Mouse (Mus musculus) embryonic facial prominence, embryonic 11.5 days (tissue): Measurements from ENCODE around the gene Armc9. TPM values are rescaled to one million over a fixed set of nuclear protein-coding genes. Genes with fewer than 3 reads are reported as not detected.

Source experiments
- ATAC-seq: fragments of 200-750 bp; cut with Nextera tagmentation; replicated peaks from 2 replicates; pipeline ENCODE4 v1.8.0; 2017; ENCODE audit warnings: low read depth; ENCODE audit not compliant: insufficient number of reproducible peaks, low FRiP score, low TSS enrichment
- DNase-seq: peaks from one replicate; pipeline ENCODE4 v3.0.0-alpha.2; 2015; ENCODE audit warnings: low spot score
- H3K27ac ChIP-seq: fragments of 300-500 bp; sonication (generic); replicated peaks from 2 replicates; pipeline ENCODE4 v1.5.1; 2014; ENCODE audit warnings: mild to moderate bottlenecking, low read depth, low read length, control low read depth
- H3K27me3 ChIP-seq: fragments of 300-500 bp; sonication (generic); 2 replicates; pipeline ENCODE4 v1.6.1; 2014; ENCODE audit warnings: mild to moderate bottlenecking, low read length, moderate library complexity, mixed read lengths; ENCODE audit not compliant: control insufficient read depth, insufficient read depth
- H3K36me3 ChIP-seq: fragments of 300-500 bp; sonication (generic); replicated peaks from 2 replicates; pipeline ENCODE4 v1.6.1; 2014; ENCODE audit warnings: low read depth, mild to moderate bottlenecking, low read length, moderate library complexity, mixed read lengths; ENCODE audit not compliant: control insufficient read depth, insufficient read depth
- H3K4me1 ChIP-seq: fragments of 300-500 bp; sonication (generic); 2 replicates; pipeline ENCODE4 v1.6.1; 2014; ENCODE audit warnings: low read length, mixed read lengths; ENCODE audit not compliant: control insufficient read depth, insufficient read depth
- H3K4me2 ChIP-seq: fragments of 300-500 bp; sonication (generic); 2 replicates; pipeline ENCODE4 v1.6.1; 2014; ENCODE audit warnings: low read depth, mild to moderate bottlenecking, control low read depth, low read length, moderate library complexity
- H3K4me3 ChIP-seq: fragments of 300-500 bp; sonication (generic); 2 replicates; pipeline ENCODE4 v1.5.1; 2014; ENCODE audit warnings: low read depth, low read length, control low read depth
- H3K9ac ChIP-seq: fragments of 300-500 bp; sonication (generic); replicated peaks from 2 replicates; pipeline ENCODE4 v1.6.1; 2014; ENCODE audit warnings: mild to moderate bottlenecking, control low read depth, low read length
- H3K9me3 ChIP-seq: fragments of 300-500 bp; sonication (generic); replicated peaks from 2 replicates; pipeline ENCODE4 v1.6.1; 2016; ENCODE audit warnings: mild to moderate bottlenecking, low read length, inconsistent platforms, mixed read lengths; ENCODE audit not compliant: control insufficient read depth
- WGBS: fragments of 180-500 bp; shearing (Covaris S2); extraction: QIAGEN DNeasy Blood & Tissue Kit; methylation state at CpG from one replicate; pipeline ENCODE4 v1.1.7; 2014; 5-methylcytosine and 5-hydroxymethylcytosine counted together
- polyA plus RNA-seq: library from polyadenylated mRNA; unstranded; fragments of >200 nt; fragmentation: Nextera tagmentation; extraction: Ambion mirVana; gene quantifications from 2 replicates; pipeline ENCODE4 v1.2.1, GENCODE M21; 2014

Armc9 gene
- polyA plus RNA-seq, 1 experiment from 2014 or later, result 28.3 TPM

DNA sequence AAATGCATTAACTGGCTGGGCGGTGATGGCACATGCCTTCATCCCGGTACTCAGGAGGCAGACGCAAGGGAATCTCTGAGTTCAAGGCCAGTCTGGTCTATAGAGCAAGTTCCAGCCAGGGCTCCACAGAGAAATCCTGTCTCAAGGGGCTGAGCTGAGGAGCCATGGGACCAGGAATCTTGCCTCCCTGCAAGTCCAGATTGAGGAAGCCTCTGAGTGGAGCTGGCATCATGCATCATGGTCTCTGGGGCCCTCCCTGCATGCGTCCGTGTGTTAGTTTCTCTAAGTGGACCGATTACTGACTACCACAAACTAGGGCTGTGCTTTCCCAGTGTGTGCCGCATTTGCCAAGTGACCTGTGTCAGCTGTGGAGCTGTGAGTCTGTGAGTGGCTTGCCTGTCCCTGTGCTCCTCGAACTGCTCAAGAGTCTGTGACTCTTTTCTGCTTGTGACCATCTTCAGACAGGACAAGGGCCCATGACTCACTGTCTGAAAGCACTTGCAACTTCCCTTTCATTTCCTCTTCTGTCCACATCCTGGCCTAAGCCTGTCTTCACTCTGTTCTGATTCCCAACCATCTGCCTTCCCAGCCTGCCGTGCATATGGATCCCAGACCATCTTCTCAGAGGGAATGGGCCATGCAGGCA is 74.7 kb downstream of the Armc9 start:
- ATAC-seq, result no peak
- no peak overlapping the region for H3K9ac ChIP-seq

DNA sequence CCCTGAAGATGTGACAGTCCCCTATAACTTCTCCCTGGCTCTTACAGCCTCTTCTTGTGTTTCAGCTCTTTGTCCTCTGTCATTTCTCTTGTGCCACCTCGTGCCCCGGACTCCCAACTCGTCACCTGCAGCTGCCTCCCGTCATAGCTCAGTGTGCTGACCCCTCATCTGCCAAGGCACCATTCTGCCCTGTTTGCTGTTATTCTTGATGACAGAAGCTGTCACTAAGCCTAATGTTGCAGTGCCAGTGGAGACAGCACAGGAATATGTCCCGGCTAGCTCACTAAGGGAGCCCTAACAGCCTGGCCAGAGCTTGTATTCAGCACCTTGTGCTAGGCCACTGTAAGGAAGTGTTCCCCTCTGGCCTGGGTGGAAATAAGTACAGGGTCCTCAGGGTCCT is 78.1 kb downstream of the Armc9 start:
- no peaks in the 10 kb centered on the region for H3K4me1 ChIP-seq
- no peaks in the 10 kb centered on the region for H3K9me3 ChIP-seq
- H3K36me3 ChIP-seq, result no peaks in the 10 kb centered on the region; the same call in 1 of the 2 replicates
- H3K27me3 ChIP-seq, result no peaks in the 10 kb centered on the region
- H3K9ac ChIP-seq, result no peak overlapping the region
- H3K4me3 ChIP-seq, result no peak overlapping the region
- no peak overlapping the region for H3K27ac ChIP-seq
- WGBS, result 79% methylated on average over 5 of the region's 5 CpGs
- no peak for DNase-seq
- ATAC-seq, result no peak
- H3K4me2 ChIP-seq, result no peak overlapping the region

More for the DNA sequence above, 74.7 kb downstream of the Armc9 start:
- H3K27me3 ChIP-seq, result no peaks in the 10 kb centered on the region
- DNase-seq, result no peak
- H3K4me1 ChIP-seq, result no peaks in the 10 kb centered on the region
- no peaks in the 10 kb centered on the region; the same call in 1 of the 2 replicates for H3K36me3 ChIP-seq
- WGBS, result 92% methylated on average over 9 of the region's 9 CpGs
- no peaks in the 10 kb centered on the region for H3K9me3 ChIP-seq
- no peak overlapping the region for H3K4me2 ChIP-seq
- no peak overlapping the region for H3K27ac ChIP-seq
- no peak overlapping the region for H3K4me3 ChIP-seq

DNA sequence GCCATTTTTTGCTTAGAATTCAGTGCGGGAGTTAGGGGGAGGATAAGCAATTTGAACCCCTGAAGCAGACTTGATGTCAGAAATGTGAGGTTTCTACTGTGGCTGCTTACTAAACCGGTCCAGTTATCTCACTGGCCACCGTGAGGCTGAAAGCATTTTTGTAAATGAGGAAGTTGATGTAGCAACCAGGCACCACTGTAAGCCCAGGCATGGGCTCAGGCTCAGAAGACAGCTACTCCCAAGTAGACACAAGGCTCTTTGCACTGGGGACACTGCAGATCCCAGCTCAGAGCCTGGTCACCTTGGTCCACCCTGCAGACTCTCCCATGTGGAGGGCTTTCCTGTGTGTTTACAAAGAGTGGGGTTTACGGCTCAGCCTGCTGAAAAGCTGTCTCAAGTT is 79.2 kb downstream of the Armc9 start:
- H3K9ac ChIP-seq, result no peak overlapping the region
- no peaks in the 10 kb centered on the region for H3K4me1 ChIP-seq
- 63% methylated on average over 4 of the region's 4 CpGs for WGBS

DNA sequence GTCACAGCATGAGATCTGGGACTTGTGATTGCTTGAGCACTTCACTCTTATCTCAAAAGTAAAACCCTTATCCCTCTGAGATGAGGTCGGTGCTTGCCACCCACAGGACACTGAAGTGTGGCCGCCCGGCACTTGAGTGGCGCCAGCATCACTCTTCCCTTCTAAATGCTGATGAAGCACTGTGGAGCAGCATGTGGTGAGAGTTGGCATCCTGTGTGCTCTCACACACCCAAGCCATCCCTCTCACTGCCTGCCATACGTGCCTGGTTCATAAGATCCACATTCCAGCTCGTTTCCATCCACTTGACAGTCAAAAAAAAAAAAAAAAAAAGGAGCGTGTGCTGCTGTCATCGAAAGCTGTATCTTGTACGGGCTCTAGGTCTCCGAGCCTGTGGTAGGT is 80.5 kb downstream of the Armc9 start:
- Histone ChIP-seq H3K4me1 (no peaks in the 10 kb centered on the region), H3K27ac (no peak overlapping the region), H3K4me3 (no peak overlapping the region), H3K36me3 (no peaks in the 10 kb centered on the region; the same call in 1 of the 2 replicates), H3K27me3 (no peaks in the 10 kb centered on the region), H3K9ac (no peak overlapping the region), H3K9me3 (no peaks in the 10 kb centered on the region), H3K4me2 (no peak overlapping the region)
- no peak for ATAC-seq
- DNase-seq, result no peak
- WGBS, result 88% methylated on average over 10 of the region's 10 CpGs

More for the DNA sequence above, 79.2 kb downstream of the Armc9 start:
- H3K4me2 ChIP-seq, result no peak overlapping the region
- H3K36me3 ChIP-seq, result no peaks in the 10 kb centered on the region; the same call in 1 of the 2 replicates
- H3K27me3 ChIP-seq, result no peaks in the 10 kb centered on the region
- no peak overlapping the region for H3K27ac ChIP-seq
- H3K9me3 ChIP-seq, result no peaks in the 10 kb centered on the region
- no peak for DNase-seq
- no peak for ATAC-seq
- H3K4me3 ChIP-seq, result no peak overlapping the region

DNA sequence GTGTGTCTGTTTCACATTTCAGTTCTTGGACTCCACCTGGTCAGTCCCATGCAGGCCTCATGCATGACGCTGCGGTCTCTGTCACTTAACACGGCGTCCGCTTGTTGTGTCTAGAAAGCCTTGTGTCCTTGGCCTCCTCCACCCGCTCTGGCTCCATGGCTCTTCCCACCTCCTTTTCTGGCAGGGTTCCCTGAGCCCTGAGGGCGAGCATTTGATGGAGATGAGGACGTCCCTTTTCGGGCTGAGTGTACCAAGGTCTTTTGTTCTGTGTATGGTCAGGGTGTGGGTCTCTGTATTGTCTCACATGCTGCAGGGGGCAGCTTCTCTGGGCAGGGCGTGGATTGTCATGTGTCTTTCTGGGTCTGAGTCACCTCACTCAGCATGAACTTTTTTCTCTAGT is 81.9 kb downstream of the Armc9 start:
- H3K4me3 ChIP-seq, result no peak overlapping the region
- no peaks in the 10 kb centered on the region for H3K27me3 ChIP-seq
- no peak overlapping the region for H3K9ac ChIP-seq
- no peaks in the 10 kb centered on the region for H3K4me1 ChIP-seq
- no peak overlapping the region for H3K4me2 ChIP-seq
- H3K27ac ChIP-seq, result no peak overlapping the region
- 73% methylated on average over 10 of the region's 10 CpGs for WGBS
- ATAC-seq, result no peak
- H3K36me3 ChIP-seq, result no peaks in the 10 kb centered on the region; the same call in 1 of the 2 replicates
- H3K9me3 ChIP-seq, result no peaks in the 10 kb centered on the region
- no peak for DNase-seq

DNA sequence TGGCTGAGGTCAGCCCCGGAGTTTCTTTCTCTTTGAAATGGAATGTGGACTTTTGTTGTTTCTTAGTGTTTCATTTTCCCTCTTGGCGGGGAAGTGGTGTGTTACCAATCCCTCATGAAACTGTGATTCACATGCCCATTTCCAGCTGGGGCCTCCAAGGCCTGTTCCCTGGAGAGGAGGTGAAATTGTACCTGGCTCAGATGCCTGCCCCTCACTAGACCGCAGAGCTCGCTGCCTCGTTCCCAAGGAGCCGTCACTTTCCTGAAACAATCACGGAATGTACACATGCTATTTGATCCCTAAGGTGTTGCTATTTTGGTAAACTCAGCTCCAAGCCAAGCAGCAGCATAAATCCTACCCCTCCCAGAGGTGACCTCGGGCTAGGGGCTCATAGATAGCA is 84.4 kb downstream of the Armc9 start:
- no peak for ATAC-seq
- H3K36me3 ChIP-seq, result no peaks in the 10 kb centered on the region
- H3K27me3 ChIP-seq, result no peaks in the 10 kb centered on the region
- no peak overlapping the region for H3K9ac ChIP-seq
- H3K9me3 ChIP-seq, result no peaks in the 10 kb centered on the region
- no peak overlapping the region for H3K4me3 ChIP-seq
- peak; percentile 34 for DNase-seq
- H3K4me2 ChIP-seq, result no peak overlapping the region
- WGBS, result 44% methylated on average over 8 of the region's 8 CpGs
- no peaks in the 10 kb centered on the region for H3K4me1 ChIP-seq
- no peak overlapping the region for H3K27ac ChIP-seq

DNA sequence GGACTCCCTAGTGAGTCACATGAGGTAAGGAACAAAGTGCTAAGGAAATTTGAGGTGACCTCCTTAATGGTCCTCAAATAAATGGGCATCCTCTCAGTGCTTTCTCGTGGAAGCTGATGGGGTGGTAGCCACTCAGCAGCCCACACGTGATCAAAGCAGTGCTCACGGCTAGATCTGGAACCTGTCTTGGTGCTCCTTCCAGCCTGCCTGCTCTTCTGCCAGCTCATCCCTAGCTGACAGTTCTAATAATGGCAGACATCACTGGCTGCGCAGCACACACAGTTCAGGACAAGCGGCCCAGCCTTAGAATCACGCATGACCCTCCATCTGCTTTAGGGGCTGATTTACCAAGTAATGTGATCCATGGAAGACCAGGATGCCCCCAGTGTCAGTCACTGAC is 85.3 kb downstream of the Armc9 start:
- no peak for ATAC-seq
- Histone ChIP-seq H3K9ac (no peak overlapping the region), H3K27ac (no peak overlapping the region)

DNA sequence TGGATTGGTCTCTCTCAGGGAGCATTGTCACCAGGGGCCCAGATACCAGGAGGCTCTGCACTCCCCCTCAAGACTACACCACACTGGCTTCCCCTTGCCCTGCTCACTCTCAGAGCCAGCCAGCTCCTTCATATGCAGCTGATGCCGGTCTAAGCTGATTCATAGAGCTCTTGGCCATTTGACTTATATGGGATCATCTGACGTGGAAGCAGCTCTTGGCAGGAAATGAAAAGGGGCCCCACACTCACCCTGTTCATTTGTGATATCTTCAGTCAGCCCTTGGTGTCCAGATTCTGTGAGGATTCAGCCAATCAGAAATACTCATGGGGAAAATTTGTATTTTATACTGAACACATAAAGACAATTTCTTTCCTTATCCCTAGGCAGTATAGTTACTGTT is 86.4 kb downstream of the Armc9 start:
- Histone ChIP-seq H3K36me3 (no peaks in the 10 kb centered on the region), H3K27me3 (no peaks in the 10 kb centered on the region), H3K4me2 (no peak overlapping the region), H3K27ac (no peak overlapping the region), H3K4me3 (no peak overlapping the region), H3K9ac (no peak overlapping the region), H3K4me1 (no peaks in the 10 kb centered on the region), H3K9me3 (no peaks in the 10 kb centered on the region)
- ATAC-seq (no peak), DNase-seq (no peak)
- 51% methylated on average over 2 of the region's 2 CpGs for WGBS

More for the DNA sequence above, 85.3 kb downstream of the Armc9 start:
- Histone ChIP-seq H3K36me3 (no peaks in the 10 kb centered on the region), H3K4me2 (no peak overlapping the region), H3K4me3 (no peak overlapping the region), H3K27me3 (no peaks in the 10 kb centered on the region), H3K9me3 (no peaks in the 10 kb centered on the region), H3K4me1 (no peaks in the 10 kb centered on the region)
- 85% methylated on average over 6 of the region's 6 CpGs for WGBS
- no peak for DNase-seq
